Mouse (Mus musculus): ENCODE data around the gene Cad. TPM values are rescaled to one million over a fixed set of nuclear protein-coding genes. Genes with fewer than 3 reads are reported as not detected.
A peak's percentile ranks its signal among the peaks of the same experiment; 100 is the strongest.
"Not testable (repeated sequence)": the region's sequence is repeated elsewhere in the genome, so short reads cannot be mapped to it uniquely, and the experiment has no call there.

Gene Cad
- total and polyA plus RNA-seq, 3 experiments = 43.1 to 123 (median 106) TPM

DNA sequence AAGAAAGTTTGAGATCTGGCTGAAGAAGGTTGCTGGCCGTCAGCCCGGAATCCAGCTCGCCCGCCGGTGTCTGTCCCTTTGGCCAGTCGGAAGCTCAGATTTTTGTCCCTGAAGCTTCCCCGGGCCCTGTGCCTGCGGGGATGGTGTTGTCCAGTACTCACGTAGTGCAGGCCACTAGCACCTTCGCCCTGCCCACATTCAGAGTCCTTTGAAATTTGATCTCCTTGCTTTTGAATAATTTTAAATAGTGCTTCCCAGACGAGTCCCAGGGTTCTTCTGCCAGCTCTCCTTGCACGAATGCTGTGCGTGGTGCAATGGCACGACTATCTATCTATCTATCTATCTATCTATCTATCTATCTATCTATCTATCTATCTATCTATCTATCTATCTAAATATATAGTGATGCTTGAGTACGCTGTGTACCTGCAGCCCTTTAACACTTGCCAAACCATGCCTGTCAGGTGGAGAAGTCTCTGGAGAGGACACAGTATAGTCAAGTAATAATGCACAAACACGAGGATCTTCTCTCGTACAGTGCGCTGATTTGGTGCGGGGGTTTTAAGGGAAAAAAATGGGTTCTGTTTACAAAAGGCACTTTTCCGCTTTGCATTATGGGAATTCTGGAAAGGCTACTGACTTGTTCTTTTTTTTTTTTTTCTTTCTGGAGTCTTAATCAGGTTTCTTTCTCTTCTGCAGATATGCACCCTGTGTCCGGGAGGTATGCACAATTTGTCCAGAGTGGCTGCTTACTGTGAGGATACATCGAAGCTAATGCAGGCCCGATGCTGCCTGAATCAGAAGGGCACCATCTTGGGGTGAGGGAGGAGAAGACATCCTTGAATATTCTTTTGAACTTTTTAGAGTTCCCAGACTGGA lies 5.6 kb upstream of the Cad start, which contains the start of gene Slc5a6 (continued):
- no peak for TF ChIP-seq POLR2AphosphoS2 (IDR thresholded peaks at IDR 0.05; ENCODE audit: low read depth, low read length)
- TF ChIP-seq ZNF384 (IDR thresholded peaks at IDR 0.05; ENCODE audit: low read depth, low read length) = peak; percentile 80
- no peak for TF ChIP-seq MEF2A (IDR thresholded peaks at IDR 0.05; ENCODE audit: borderline replicate concordance, low read depth, low read length)
- TF ChIP-seq HCFC1 (IDR thresholded peaks at IDR 0.05; ENCODE audit: low read depth, low read length) = peak; percentile 65
- TF ChIP-seq KAT2A (IDR thresholded peaks at IDR 0.05; ENCODE audit: insufficient replicate concordance, low read length) = no peak

- Histone ChIP-seq H3K4me3 (replicated peaks in 1 of 3; ENCODE audit: low read depth in 2 of 3, low read length in 2 of 3, poor library complexity in 1 of 3) (no peak overlapping the region), H3K9me3 (replicated peaks; ENCODE audit: low read length) (no peaks in the 10 kb centered on the region), H3K27ac (ENCODE audit: insufficient read depth, low read depth) (no peak overlapping the region), H3K27me3 (replicated peaks) (no peaks in the 10 kb centered on the region), H3K79me2 (replicated peaks; ENCODE audit: control insufficient read depth, extremely low read depth, insufficient read depth, poor library complexity, severe bottlenecking) (peaks cover 9% of the 10 kb centered on the region), H3K4me1 (ENCODE audit: control insufficient read depth in 1 of 2, insufficient read depth in 2 of 2) (peaks cover 0 to 33% of the 10 kb centered on the region in 2 experiments; a peak in 2 of 4 replicates), H3K4me2 (ENCODE audit: insufficient read depth, low read depth, poor library complexity, severe bottlenecking) (no peak overlapping the region), H3K36me3 (replicated peaks in 1 of 2; ENCODE audit: control insufficient read depth in 1 of 2, insufficient read depth in 1 of 2, low read length in 1 of 2) (peaks cover 5 to 18% of the 10 kb centered on the region in 2 experiments), H3K9ac (ENCODE audit: insufficient read depth, low read depth) (no peak overlapping the region)
- no peak for TF ChIP-seq UBTF (IDR thresholded peaks at IDR 0.05; ENCODE audit: low read depth, low read length)
- TF ChIP-seq MYC (IDR thresholded peaks at IDR 0.05; ENCODE audit: low read depth, low read length) = 0 out of 2 replicates have a peak, but pooled peaks have one; percentile 51
- TF ChIP-seq CTCF (conservative IDR thresholded peaks at IDR 0.05 in 1 of 2, IDR thresholded peaks at IDR 0.05 in 1 of 2; ENCODE audit: low read depth in 2 of 2, low read length in 2 of 2) = peak in 1 of 2 experiments; percentile 14; a peak in 1 of 4 replicates
- no peak for TF ChIP-seq HCFC1 (IDR thresholded peaks at IDR 0.05; ENCODE audit: low read depth, low read length)
- no peak for DNase-seq (ENCODE audit: extremely low read depth)
- in situ Hi-C loops (cut with MboI; ENCODE audit: low pct_ligation_motif_present, low pct_unique_long_range_greater_than_20kb, low sequenced_read_pairs) (no loop called here), dilution Hi-C loops (cut with MboI; ENCODE audit: extremely low pct_ligation_motif_present, extremely low pct_unique_long_range_greater_than_20kb, low sequenced_read_pairs) (no loop called here)
Measured at GRCm38 (mm10) chr5:31050427-31050826, 4.2 kb upstream of the Cad start.

DNA sequence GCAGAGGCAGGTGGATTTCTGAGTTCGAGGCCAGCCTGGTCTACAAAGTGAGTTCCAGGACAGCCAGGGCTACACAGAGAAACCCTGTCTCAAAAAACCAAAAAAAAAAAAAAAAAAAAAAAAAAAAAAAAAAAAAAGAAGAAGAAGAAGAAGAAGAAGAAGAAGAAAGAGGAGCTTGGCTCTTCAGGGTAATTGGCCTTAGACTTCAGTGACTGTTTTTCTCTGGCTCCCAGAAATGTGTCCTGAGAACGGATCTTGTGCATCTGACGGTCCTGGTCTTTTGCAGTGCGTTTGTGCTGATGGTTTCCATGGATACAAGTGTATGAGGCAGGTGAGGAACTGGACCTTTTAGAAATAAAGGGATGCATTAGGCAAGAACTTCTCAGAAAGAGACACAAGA lies 852 bp upstream of the Cad start:
- dilution Hi-C loops (cut with MboI; ENCODE audit: extremely low pct_ligation_motif_present, extremely low pct_unique_long_range_greater_than_20kb, low sequenced_read_pairs); H3K9me3 ChIP-seq (replicated peaks; ENCODE audit: low read length); H3K27me3 ChIP-seq (replicated peaks); DNase-seq (ENCODE audit: extremely low read depth); in situ Hi-C loops (cut with MboI; ENCODE audit: low pct_ligation_motif_present, low pct_unique_long_range_greater_than_20kb, low sequenced_read_pairs); H3K27ac ChIP-seq (ENCODE audit: insufficient read depth, low read depth): not testable (repeated sequence)
- H3K4me3 ChIP-seq (replicated peaks in 1 of 3; ENCODE audit: low read depth in 2 of 3, low read length in 2 of 3, poor library complexity in 1 of 3) = peak overlapping the region in 2 of 3 experiments; percentile 82 to 86
- 0 out of 2 replicates have a peak, but pooled peaks have one; percentile 37 for TF ChIP-seq ZNF384 (IDR thresholded peaks at IDR 0.05; ENCODE audit: low read depth, low read length)
- H3K4me2 ChIP-seq (ENCODE audit: insufficient read depth, low read depth, poor library complexity, severe bottlenecking) = peak overlapping the region; percentile 57; the same call in 1 of the 2 replicates
- H3K4me1 ChIP-seq (ENCODE audit: control insufficient read depth in 1 of 2, insufficient read depth in 2 of 2) = peaks cover 3 to 35% of the 10 kb centered on the region in 2 experiments; a peak in 2 of 4 replicates
- peaks cover 17 to 37% of the 10 kb centered on the region in 2 experiments for H3K36me3 ChIP-seq (replicated peaks in 1 of 2; ENCODE audit: control insufficient read depth in 1 of 2, insufficient read depth in 1 of 2, low read length in 1 of 2)
- H3K79me2 ChIP-seq (replicated peaks; ENCODE audit: control insufficient read depth, extremely low read depth, insufficient read depth, poor library complexity, severe bottlenecking) = peaks cover 24% of the 10 kb centered on the region
- peak overlapping the region; percentile 52; the same call in 1 of the 2 replicates for H3K9ac ChIP-seq (ENCODE audit: insufficient read depth, low read depth)

Data from CH12.LX (cell line).